Mouse (Mus musculus) lung, embryonic 14.5 days (tissue): ENCODE measurements around the gene Thbs3. TPM values are rescaled to one million over a fixed set of nuclear protein-coding genes. Genes with fewer than 3 reads are reported as not detected.
A peak's percentile ranks its signal among the peaks of the same experiment; 100 is the strongest.

Experiments used
- ATAC-seq: fragments of 200-750 bp; cut with Nextera tagmentation; 2 replicates; pipeline ENCODE4 v1.8.0; 2017; ENCODE audit warnings: mild to moderate bottlenecking, moderate TSS enrichment, moderate library complexity; ENCODE audit not compliant: insufficient read depth
- DNase-seq: peaks from one replicate; pipeline ENCODE4 v3.0.0-alpha.2; 2015
- H3K27ac ChIP-seq: fragments of 300-500 bp; sonication (generic); 2 replicates; pipeline ENCODE4 v1.5.1; 2014; ENCODE audit warnings: low read depth, mild to moderate bottlenecking, moderate library complexity
- H3K27me3 ChIP-seq: fragments of 300-500 bp; sonication (generic); 2 replicates; pipeline ENCODE4 v1.6.1; 2014; ENCODE audit warnings: low read length, control low read depth; ENCODE audit not compliant: insufficient read depth
- H3K36me3 ChIP-seq: fragments of 300-500 bp; sonication (generic); 2 replicates; pipeline ENCODE4 v1.6.1; 2014; ENCODE audit warnings: control low read depth; ENCODE audit not compliant: insufficient read depth
- H3K4me1 ChIP-seq: fragments of 300-500 bp; sonication (generic); 2 replicates; pipeline ENCODE4 v1.6.1; 2014; ENCODE audit warnings: antibody characterized with exemption, control low read depth; ENCODE audit not compliant: insufficient read depth
- H3K4me2 ChIP-seq: fragments of 300-500 bp; sonication (generic); 2 replicates; pipeline ENCODE4 v1.6.1; 2014; ENCODE audit warnings: mild to moderate bottlenecking
- H3K4me3 ChIP-seq: fragments of 300-500 bp; sonication (generic); 2 replicates; pipeline ENCODE4 v1.5.1; 2014; ENCODE audit warnings: low read depth, low read length
- H3K9ac ChIP-seq: fragments of 300-500 bp; sonication (generic); 2 replicates; pipeline ENCODE4 v1.6.1; 2014
- H3K9me3 ChIP-seq: fragments of 300-500 bp; sonication (generic); 2 replicates; pipeline ENCODE4 v1.6.1; 2016; ENCODE audit warnings: low read depth, low read length, control low read depth
- CTCF ChIP-seq: IDR thresholded peaks from 2 replicates; pipeline ENCODE4 v1.5.1; 2016; ENCODE audit warnings: antibody characterized with exemption, low read depth
- WGBS: fragments of 180-500 bp; shearing (Covaris S2); extraction: QIAGEN DNeasy Blood & Tissue Kit; methylation state at CpG from one replicate; pipeline ENCODE4 v1.1.7; 2014; 5-methylcytosine and 5-hydroxymethylcytosine counted together
- polyA plus RNA-seq: library from polyadenylated mRNA; unstranded; fragments of >200 nt; fragmentation: Nextera tagmentation; extraction: Ambion mirVana; gene quantifications from 2 replicates; pipeline ENCODE4 v1.2.1, GENCODE M21; 2014

The Thbs3 gene
- polyA plus RNA-seq, 1 experiment from 2014 or later: 39.9 TPM

DNA sequence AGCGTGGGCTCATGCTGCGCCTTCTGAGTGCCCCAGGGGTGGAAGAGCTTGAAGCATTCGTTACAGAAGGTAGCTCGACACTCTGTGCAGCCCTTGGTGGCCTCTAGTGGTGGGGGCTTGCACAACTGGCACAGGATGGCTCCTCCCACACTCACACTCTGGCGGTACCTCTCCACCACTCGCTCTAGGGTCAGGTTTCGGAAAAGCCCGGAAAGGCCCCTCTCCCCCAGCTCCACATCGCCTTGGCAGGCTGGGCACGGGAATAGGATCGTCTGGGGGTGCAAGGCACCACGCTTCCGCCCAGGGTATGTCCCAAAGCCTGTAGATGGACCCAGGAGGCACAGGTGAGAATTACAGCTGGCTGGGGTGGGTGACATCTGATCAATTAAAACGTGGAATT lies 28.6 kb downstream of the Thbs3 start:
- ATAC-seq (peak; percentile 33), DNase-seq (peak; percentile 75)
- peaks cover 15% of the 10 kb centered on the region; the same call in 1 of the 2 replicates for H3K27me3 ChIP-seq
- H3K27ac ChIP-seq: no peak overlapping the region
- WGBS: 9% methylated on average over 14 of the region's 14 CpGs
- H3K9ac ChIP-seq: no peak overlapping the region
- no peaks in the 10 kb centered on the region for H3K9me3 ChIP-seq
- TF ChIP-seq CTCF: peak; percentile 68
- peaks cover 8% of the 10 kb centered on the region for H3K36me3 ChIP-seq
- H3K4me1 ChIP-seq: peaks cover 6% of the 10 kb centered on the region
- H3K4me2 ChIP-seq: peak overlapping the region; percentile 88
- H3K4me3 ChIP-seq: peak overlapping the region; percentile 78

DNA sequence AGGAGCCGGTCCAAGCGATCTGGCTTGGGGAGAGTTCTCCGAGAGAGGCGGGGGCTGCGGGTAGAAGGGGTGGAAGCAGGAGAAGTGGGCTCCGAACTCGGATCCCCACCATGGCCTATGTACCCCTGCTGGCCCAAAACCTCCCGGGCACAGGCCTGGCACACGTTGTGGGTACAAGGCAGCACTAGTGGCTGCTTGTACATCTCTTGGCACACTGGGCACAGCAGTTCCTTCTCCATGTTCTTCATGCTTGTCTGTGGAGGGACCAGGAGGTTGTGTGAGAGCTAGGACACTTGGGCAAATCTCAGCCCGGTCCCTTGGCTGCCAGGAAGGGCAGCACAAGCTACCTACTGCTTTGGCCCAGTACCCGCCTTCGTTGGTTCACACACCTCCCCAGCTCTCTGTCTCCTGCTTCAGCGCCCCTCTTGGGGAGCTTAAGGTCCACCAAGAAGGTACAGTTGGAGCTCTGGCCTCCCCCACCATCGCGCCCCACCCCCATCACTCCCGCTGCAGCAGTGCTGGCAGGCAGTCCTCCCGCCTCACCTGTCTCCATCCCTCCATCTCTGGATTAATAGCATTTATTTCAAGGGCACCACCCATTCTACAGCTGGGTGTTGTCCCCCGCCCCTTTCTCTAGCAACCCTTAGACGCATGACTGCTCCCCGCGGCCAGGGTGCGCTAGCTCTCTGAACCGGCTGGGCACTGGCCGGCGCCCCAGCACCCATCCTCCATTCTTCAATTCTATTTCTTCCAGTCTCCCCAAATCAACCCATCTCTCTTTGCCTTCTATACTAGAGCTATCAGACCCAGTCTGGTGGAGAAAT lies 29.4 kb downstream of the Thbs3 start:
- Histone ChIP-seq H3K9me3 (no peaks in the 10 kb centered on the region), H3K4me1 (peaks cover 6% of the 10 kb centered on the region), H3K4me3 (peak overlapping the region; percentile 78), H3K4me2 (peak overlapping the region; percentile 88), H3K9ac (peak overlapping the region; percentile 1; the same call in 1 of the 2 replicates), H3K27ac (peak overlapping the region; percentile 42; the same call in 1 of the 2 replicates), H3K36me3 (peaks cover 12% of the 10 kb centered on the region), H3K27me3 (peaks cover 15% of the 10 kb centered on the region; the same call in 1 of the 2 replicates)
- 13% methylated on average over 25 of the region's 25 CpGs for WGBS
- ATAC-seq: peak; percentile 25; the same call in 1 of the 2 replicates
- peak; percentile 25; the same call in 1 of the 2 replicates for TF ChIP-seq CTCF
- peak; percentile 36 for DNase-seq

GRCm38 (mm10) chr3:89244982-89245687 lies 30.2 kb downstream of the Thbs3 start:
- H3K27ac ChIP-seq: peak overlapping the region; percentile 36; the same call in 1 of the 2 replicates
- ATAC-seq: no peak
- TF ChIP-seq CTCF: no peak
- H3K4me1 ChIP-seq: peaks cover 6% of the 10 kb centered on the region
- peak overlapping the region; percentile 78 for H3K4me3 ChIP-seq
- H3K9me3 ChIP-seq: no peaks in the 10 kb centered on the region
- under 1% methylated on average over 17 of the region's 26 CpGs for WGBS
- H3K36me3 ChIP-seq: peaks cover 12% of the 10 kb centered on the region
- H3K4me2 ChIP-seq: peak overlapping the region; percentile 88
- peak; percentile 52 for DNase-seq
- H3K27me3 ChIP-seq: peaks cover 15% of the 10 kb centered on the region; the same call in 1 of the 2 replicates
- peak overlapping the region; percentile 13 for H3K9ac ChIP-seq

GRCm38 (mm10) chr3:89245688-89246171 lies 30.8 kb downstream of the Thbs3 start, which contains the start of gene Krtcap2:
TSS of gene Krtcap2 (plus strand) at chr3:89245966.
- H3K36me3 ChIP-seq: peaks cover 12% of the 10 kb centered on the region
- DNase-seq: peak; percentile 30
- peaks cover 6% of the 10 kb centered on the region for H3K4me1 ChIP-seq
- 5% methylated on average over 20 of the region's 20 CpGs for WGBS
- H3K4me2 ChIP-seq: peak within 1 kb of the TSS; percentile 88
- peak within 1 kb of the TSS; percentile 72 for H3K27ac ChIP-seq
- H3K4me3 ChIP-seq: peak within 1 kb of the TSS; percentile 78
- no peaks in the 10 kb centered on the region for H3K9me3 ChIP-seq
- ATAC-seq: peak; percentile 16
- H3K9ac ChIP-seq: peak within 1 kb of the TSS; percentile 80
- peaks cover 15% of the 10 kb centered on the region; the same call in 1 of the 2 replicates for H3K27me3 ChIP-seq
- no peak for TF ChIP-seq CTCF

GRCm38 (mm10) chr3:89246261-89247100 lies 31.5 kb downstream of the Thbs3 start, which contains the start of gene Trim46:
TSS of gene Trim46 (minus strand) at chr3:89246309.
- Histone ChIP-seq H3K4me1 (peaks cover 10% of the 10 kb centered on the region), H3K27me3 (peaks cover 15% of the 10 kb centered on the region; the same call in 1 of the 2 replicates), H3K9me3 (no peaks in the 10 kb centered on the region), H3K27ac (peak within 1 kb of the TSS; percentile 72), H3K9ac (peak within 1 kb of the TSS; percentile 80), H3K4me2 (peak within 1 kb of the TSS; percentile 88), H3K36me3 (peaks cover 12% of the 10 kb centered on the region), H3K4me3 (peak within 1 kb of the TSS; percentile 78)
- under 1% methylated on average over 42 of the region's 42 CpGs for WGBS
- peak; percentile 99 for TF ChIP-seq CTCF
- peak; percentile 72 for ATAC-seq
- DNase-seq: peak; percentile 96

DNA sequence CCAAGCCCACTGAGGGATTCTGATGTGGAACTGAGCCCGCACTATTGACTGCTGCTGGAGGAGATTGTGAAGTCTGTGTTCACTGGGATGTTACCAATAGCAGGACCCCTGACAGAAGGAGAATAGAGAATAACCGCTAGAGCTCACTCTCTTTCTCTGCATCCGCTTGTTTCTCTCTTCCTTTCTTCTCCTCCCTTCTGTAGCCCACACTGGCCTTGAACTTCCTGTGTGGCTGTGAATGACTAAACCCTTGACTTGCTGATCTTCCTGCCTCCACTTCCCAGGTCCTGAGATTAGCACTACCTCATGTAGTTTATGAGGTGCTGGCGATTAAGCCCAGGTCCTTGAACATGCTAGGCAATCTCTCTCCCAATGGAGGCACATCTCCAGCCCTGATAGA lies 32.5 kb downstream of the Thbs3 start:
- no peak for TF ChIP-seq CTCF
- no peak for DNase-seq
- peak overlapping the region; percentile 78; the same call in 1 of the 2 replicates for H3K4me3 ChIP-seq
- H3K4me1 ChIP-seq: peaks cover 15% of the 10 kb centered on the region
- peak overlapping the region; percentile 88 for H3K4me2 ChIP-seq
- no peak for ATAC-seq
- no peak overlapping the region for H3K27ac ChIP-seq
- 81% methylated on average over 4 of the region's 4 CpGs for WGBS
- H3K9ac ChIP-seq: peak overlapping the region; percentile 80
- H3K27me3 ChIP-seq: peaks cover 15% of the 10 kb centered on the region; the same call in 1 of the 2 replicates
- H3K9me3 ChIP-seq: no peaks in the 10 kb centered on the region
- peaks cover 12% of the 10 kb centered on the region for H3K36me3 ChIP-seq
